Comparison of ENCODE assay signal across 13 mouse cellular contexts in genomic region chr5:147907144-147907543, GRCm38 (mm10). TPM values are rescaled to one million over a fixed set of nuclear protein-coding genes. Genes with fewer than 3 reads are reported as not detected.
A peak's percentile ranks its signal among the peaks of the same experiment; 100 is the strongest.
DNase-seq lines count a peak whose midpoint lies in the region; ATAC-seq and TF ChIP-seq lines count a peak whose summit lies in the region.
"Had no signal": no experiment of that assay in that cellular context is flagged by ENCODE, and none has a peak within 500 bp of the region (broad histone marks: within the 10 kb centered on the region; RNA-seq: fewer than 3 reads in every experiment).

No protein-coding gene starts in this region.

- TF ChIP-seq CTCF in kidney, postnatal 0 days (IDR thresholded peaks at IDR 0.05; ENCODE audit: low read depth): peak; percentile 28; the same call in 1 of the 2 replicates
- 0 out of 2 replicates have a peak, but pooled peaks have one; percentile 2 for TF ChIP-seq CTCF in spleen, adult 2 months (IDR thresholded peaks at IDR 0.05; ENCODE audit: extremely low read depth, insufficient read depth, insufficient read length, insufficient replicate concordance)
- peak; percentile 45 to 59 (median 55) for TF ChIP-seq CTCF in MEL (IDR thresholded peaks at IDR 0.05 in 2 of 3, conservative IDR thresholded peaks at IDR 0.05 in 1 of 3; ENCODE audit: control insufficient read depth in 1 of 3, insufficient read depth in 1 of 3, low read depth in 2 of 3, low read length in 3 of 3, poor library complexity in 1 of 3, severe bottlenecking in 1 of 3)
- peak; percentile 79; the same call in 1 of the 2 replicates for TF ChIP-seq CTCF in small intestine, adult 2 months (IDR thresholded peaks at IDR 0.05; ENCODE audit: extremely low read depth, insufficient read length, insufficient replicate concordance, low read depth, low read length)

- H3K36me3 ChIP-seq in kidney, postnatal 0 days (ENCODE audit: insufficient read depth, low read length): no peaks in the 10 kb centered on the region
- H3K36me3 ChIP-seq in spleen, adult 2 months (ENCODE audit: control insufficient read depth, insufficient read depth, low read length): no peaks in the 10 kb centered on the region
- H3K36me3 ChIP-seq in MEL (ENCODE audit: control insufficient read depth in 1 of 2, insufficient read depth in 2 of 2, low read length in 2 of 2): no peaks in the 10 kb centered on the region
- no peaks in the 10 kb centered on the region for H3K36me3 ChIP-seq in small intestine, adult 2 months (ENCODE audit: control insufficient read depth, insufficient read depth, low read length)
- no peaks in the 10 kb centered on the region for H3K36me3 ChIP-seq in midbrain, embryonic 14.5 days (ENCODE audit: control insufficient read depth, insufficient read depth, low read length)
- H3K36me3 ChIP-seq: neural tube, embryonic 12.5 days had no signal

- TF ChIP-seq POLR2A in spleen, adult 2 months (IDR thresholded peaks at IDR 0.05; ENCODE audit: low read depth, low read length): no peak
- TF ChIP-seq POLR2A in MEL (IDR thresholded peaks at IDR 0.05; ENCODE audit: control insufficient read depth in 1 of 2, insufficient read depth in 1 of 2, low read depth in 1 of 2, low read length in 2 of 2, poor library complexity in 1 of 2): no peak
- TF ChIP-seq POLR2A in small intestine, adult 2 months (IDR thresholded peaks at IDR 0.05; ENCODE audit: low read depth, low read length): no peak

- H3K79me2 ChIP-seq in MEL (ENCODE audit: control insufficient read depth, insufficient read depth, low read length, poor library complexity): no peaks in the 10 kb centered on the region

- no peak overlapping the region for H3K4me2 ChIP-seq in kidney, postnatal 0 days (ENCODE audit: low read length)
- no peak overlapping the region for H3K4me2 ChIP-seq in midbrain, embryonic 14.5 days (ENCODE audit: low read length)
- H3K4me2 ChIP-seq: hindbrain, embryonic 14.5 days; neural tube, embryonic 12.5 days had no signal

- no peak for TF ChIP-seq EP300 in MEL (IDR thresholded peaks at IDR 0.05; ENCODE audit: low read depth in 1 of 2, low read length in 2 of 2)

- 53% methylated on average over 11 of the region's 11 CpGs for WGBS in kidney, postnatal 0 days
- WGBS in spleen, adult 2 months: 67% methylated on average over 11 of the region's 11 CpGs
- WGBS in small intestine, adult 2 months: 47% methylated on average over 11 of the region's 11 CpGs
- 57% methylated on average over 11 of the region's 11 CpGs for WGBS in midbrain, embryonic 14.5 days

- TF ChIP-seq RAD21 in MEL (IDR thresholded peaks at IDR 0.05; ENCODE audit: low read depth, low read length): peak; percentile 36

- no peak for DNase-seq in kidney, postnatal 0 days (ENCODE audit: low spot score)
- DNase-seq in kidney, adult 8-10 months: no peak
- DNase-seq in spleen, adult 2 months (ENCODE audit: low read depth in 1 of 2, low spot score in 2 of 2): no peak
- no peak for DNase-seq in spleen, adult 12 weeks (ENCODE audit: low spot score)
- DNase-seq in MEL (ENCODE audit: low read depth, low spot score): no peak
- DNase-seq in midbrain, embryonic 14.5 days: no peak
- DNase-seq: cerebellum, adult 8-10 months; forebrain, postnatal 0 days; kidney, postnatal 4 days; layer of hippocampus, postnatal 36 days had no signal

- H3K27me3 ChIP-seq in kidney, postnatal 0 days (ENCODE audit: insufficient read depth, low read length): no peaks in the 10 kb centered on the region
- no peaks in the 10 kb centered on the region for H3K27me3 ChIP-seq in spleen, adult 2 months (ENCODE audit: control insufficient read depth, insufficient read depth, low read length)
- H3K27me3 ChIP-seq in MEL (ENCODE audit: control insufficient read depth in 1 of 2, insufficient read depth in 2 of 2, low read length in 2 of 2): no peaks in the 10 kb centered on the region
- H3K27me3 ChIP-seq in small intestine, adult 2 months (ENCODE audit: control insufficient read depth, insufficient read depth, low read length): no peaks in the 10 kb centered on the region
- H3K27me3 ChIP-seq in midbrain, embryonic 14.5 days (ENCODE audit: control insufficient read depth, insufficient read depth, low read length): no peaks in the 10 kb centered on the region
- H3K27me3 ChIP-seq: neural tube, embryonic 12.5 days had no signal

- no peak overlapping the region for H3K9ac ChIP-seq in kidney, postnatal 0 days (ENCODE audit: low read depth, low read length)
- no peak overlapping the region for H3K9ac ChIP-seq in MEL (ENCODE audit: control insufficient read depth, low read depth, low read length, poor library complexity, severe bottlenecking)
- no peak overlapping the region for H3K9ac ChIP-seq in midbrain, embryonic 14.5 days (replicated peaks; ENCODE audit: low read length)
- H3K9ac ChIP-seq: forebrain, postnatal 0 days; hindbrain, embryonic 14.5 days; neural tube, embryonic 12.5 days had no signal

- H3K4me1 ChIP-seq in kidney, postnatal 0 days (replicated peaks; ENCODE audit: insufficient read depth, low read length): no peaks in the 10 kb centered on the region
- H3K4me1 ChIP-seq in spleen, adult 2 months (ENCODE audit: control insufficient read depth, insufficient read depth, insufficient read length): no peaks in the 10 kb centered on the region
- 0 out of 4 replicates have a peak, but pooled peaks cover 0 to 4% of the 10 kb centered on the region in 2 experiments for H3K4me1 ChIP-seq in MEL (ENCODE audit: control insufficient read depth in 1 of 2, insufficient read depth in 2 of 2, low read length in 2 of 2)
- H3K4me1 ChIP-seq in small intestine, adult 2 months (ENCODE audit: control insufficient read depth, insufficient read depth, insufficient read length, low read length): peaks cover 21% of the 10 kb centered on the region
- H3K4me1 ChIP-seq in midbrain, embryonic 14.5 days (ENCODE audit: control insufficient read depth, insufficient read depth, low read length): no peaks in the 10 kb centered on the region
- H3K4me1 ChIP-seq: neural tube, embryonic 12.5 days had no signal

- H3K4me3 ChIP-seq in kidney, postnatal 0 days (replicated peaks; ENCODE audit: low read depth, low read length): no peak overlapping the region
- H3K4me3 ChIP-seq in spleen, adult 2 months (ENCODE audit: extremely low read depth, insufficient read depth, insufficient read length): no peak overlapping the region
- no peak overlapping the region for H3K4me3 ChIP-seq in MEL (ENCODE audit: control insufficient read depth in 1 of 2, insufficient read depth in 1 of 2, low read depth in 2 of 2, low read length in 2 of 2)
- H3K4me3 ChIP-seq in small intestine, adult 2 months (ENCODE audit: low read depth, low read length): no peak overlapping the region
- H3K4me3 ChIP-seq in midbrain, embryonic 14.5 days (replicated peaks; ENCODE audit: low read depth, low read length): no peak overlapping the region
- H3K4me3 ChIP-seq: neural tube, embryonic 12.5 days had no signal

- no peaks in the 10 kb centered on the region for H3K9me3 ChIP-seq in kidney, postnatal 0 days (replicated peaks; ENCODE audit: low read length)
- H3K9me3 ChIP-seq in MEL (replicated peaks; ENCODE audit: insufficient read depth, low read length): no peaks in the 10 kb centered on the region
- no peaks in the 10 kb centered on the region for H3K9me3 ChIP-seq in midbrain, embryonic 14.5 days (ENCODE audit: control insufficient read depth, low read length)
- H3K9me3 ChIP-seq: neural tube, embryonic 12.5 days had no signal

- ATAC-seq in kidney, postnatal 0 days (replicated peaks; ENCODE audit: low FRiP score, low read depth): no peak
- no peak for ATAC-seq in midbrain, embryonic 14.5 days (ENCODE audit: low FRiP score, low TSS enrichment)
- ATAC-seq: forebrain, postnatal 0 days had no signal

- no peak overlapping the region for H3K27ac ChIP-seq in kidney, postnatal 0 days
- no peak overlapping the region for H3K27ac ChIP-seq in spleen, adult 2 months (ENCODE audit: insufficient read depth, low read length)
- no peak overlapping the region for H3K27ac ChIP-seq in MEL (ENCODE audit: control insufficient read depth, low read depth, low read length)
- peak overlapping the region; percentile 81 for H3K27ac ChIP-seq in small intestine, adult 2 months (ENCODE audit: insufficient read depth, low read depth, low read length)
- no peak overlapping the region for H3K27ac ChIP-seq in midbrain, embryonic 14.5 days (replicated peaks; ENCODE audit: low read depth, low read length)
- H3K27ac ChIP-seq: hindbrain, embryonic 14.5 days; neural tube, embryonic 12.5 days had no signal

TF ChIP-seq in MEL, 35 proteins besides CTCF, POLR2A, EP300 and RAD21:
- TF ChIP-seq ZC3H11A (IDR thresholded peaks at IDR 0.05; ENCODE audit: low read depth, low read length) (peak; percentile 32), BHLHE40 (IDR thresholded peaks at IDR 0.05; ENCODE audit: borderline replicate concordance, low read depth, low read length) (no peak), TCF12 (IDR thresholded peaks at IDR 0.05; ENCODE audit: low read depth, low read length) (no peak), SMC3 (IDR thresholded peaks at IDR 0.05; ENCODE audit: low read depth, low read length) (peak; percentile 33; the same call in 1 of the 2 replicates)
TF ChIP-seq in MEL: peak in this region for 2.

RNA-seq across cellular contexts. Expression of gene Slc46a3, which starts 12.5 kb away (rescaled TPM):
- polyA plus RNA-seq in kidney, postnatal 0 days (2015; fragmentation: Nextera tagmentation; extraction: Ambion mirVana): 2.9 and 3.0 TPM in 2 replicates
- polyA plus RNA-seq in spleen, adult 2 months (2012; rRNA removed): 98.0 and 117 TPM in 2 replicates
- total RNA-seq in MEL (2012; rRNA removed): 2.5 and 3.0 TPM in 2 replicates
- polyA plus RNA-seq in MEL (2012; ENCODE audit: insufficient read depth in 1 of 2, insufficient read length in 2 of 2, low read depth in 1 of 2, low replicate concordance in 2 of 2, missing spikeins in 1 of 2): 1 to 10 TPM in 1 of 2 experiments, not detected in 1; 7.7 TPM
- 83.8 and 259 TPM in 2 replicates for polyA plus RNA-seq in small intestine, adult 2 months (2012; rRNA removed)
- polyA plus RNA-seq in midbrain, embryonic 14.5 days (2014; fragmentation: Nextera tagmentation; extraction: Ambion mirVana): 2.9 and 4.6 TPM in 2 replicates

RNA-seq across cellular contexts. Expression of gene Pomp, which starts 46.9 kb away (rescaled TPM):
- 521 and 525 TPM in 2 replicates for polyA plus RNA-seq in kidney, postnatal 0 days (2015; fragmentation: Nextera tagmentation; extraction: Ambion mirVana)
- polyA plus RNA-seq in spleen, adult 2 months (2012; rRNA removed): 21.5 and 22.8 TPM in 2 replicates
- total RNA-seq in MEL (2012; rRNA removed): 324 and 348 TPM in 2 replicates
- polyA plus RNA-seq in MEL (2012; ENCODE audit: insufficient read depth in 1 of 2, insufficient read length in 2 of 2, low read depth in 1 of 2, low replicate concordance in 2 of 2, missing spikeins in 1 of 2): 100 to 1,000 TPM in 1 of 2 experiments, not detected in 1; 500 TPM
- polyA plus RNA-seq in small intestine, adult 2 months (2012; rRNA removed): 8.8 and 18.7 TPM in 2 replicates
- 491 and 555 TPM in 2 replicates for polyA plus RNA-seq in midbrain, embryonic 14.5 days (2014; fragmentation: Nextera tagmentation; extraction: Ambion mirVana)

RNA-seq across cellular contexts. Expression of gene Mtus2, which starts 50.0 kb away (rescaled TPM):
- 3.2 and 4.1 TPM in 2 replicates for polyA plus RNA-seq in kidney, postnatal 0 days (2015; fragmentation: Nextera tagmentation; extraction: Ambion mirVana)
- polyA plus RNA-seq in spleen, adult 2 months (2012; rRNA removed): 2.3 TPM in 2 replicates
- 0.07 and 0.08 TPM in 2 replicates for total RNA-seq in MEL (2012; rRNA removed)
- polyA plus RNA-seq in MEL (2012; ENCODE audit: insufficient read depth in 1 of 2, insufficient read length in 2 of 2, low read depth in 1 of 2, low replicate concordance in 2 of 2, missing spikeins in 1 of 2): not detected
- 1.8 and 3.9 TPM in 2 replicates for polyA plus RNA-seq in small intestine, adult 2 months (2012; rRNA removed)
- polyA plus RNA-seq in midbrain, embryonic 14.5 days (2014; fragmentation: Nextera tagmentation; extraction: Ambion mirVana): 46.8 and 51.4 TPM in 2 replicates

Comparison
In these comparisons a context has a peak if more than half of its experiments do, and no peak if none do; other contexts are left out.
1. CTCF ChIP-seq: peak in every context shown above with its lines; median percentile 79 in small intestine, adult 2 months; 55 in MEL; 28 in kidney, postnatal 0 days; 2 in spleen, adult 2 months.